Mouse (Mus musculus) adrenal gland, postnatal 0 days (tissue): Measurements from ENCODE around the gene Cd28. TPM values are rescaled to one million over a fixed set of nuclear protein-coding genes. Genes with fewer than 3 reads are reported as not detected.

Experiments used
- polyA plus RNA-seq: library from polyadenylated mRNA; unstranded; fragments of >200 nt; fragmentation: Nextera tagmentation; extraction: Ambion mirVana; gene quantifications from 2 replicates; pipeline ENCODE4 v1.2.1, GENCODE M21; 2015

Cd28 gene
- 0.14 and 0.24 TPM in 2 replicates for polyA plus RNA-seq

GRCm38 (mm10) chr1:60716567-60716966, at the start of gene Cd28:
Gene Cd28, plus strand, starts transcription at chr1:60716800.

Other genes starting within 250 kb of the Cd28 start
- gene Raph1, start 149.7 kb upstream of the Cd28 start, polyA plus RNA-seq: 21.3 and 23.2 TPM in 2 replicates
- gene Ctla4, start 170.2 kb downstream of the Cd28 start, polyA plus RNA-seq: 0.13 TPM in 1 of 2 replicates, not detected in the other